Mouse (Mus musculus) layer of hippocampus, adult 11-12 months (tissue): Measurements from ENCODE around the gene Svop.

Experiments
- DNase-seq: peaks from one replicate; pipeline ENCODE4 v3.0.0; 2022; ENCODE audit warnings: low spot score

The Svop gene

DNA sequence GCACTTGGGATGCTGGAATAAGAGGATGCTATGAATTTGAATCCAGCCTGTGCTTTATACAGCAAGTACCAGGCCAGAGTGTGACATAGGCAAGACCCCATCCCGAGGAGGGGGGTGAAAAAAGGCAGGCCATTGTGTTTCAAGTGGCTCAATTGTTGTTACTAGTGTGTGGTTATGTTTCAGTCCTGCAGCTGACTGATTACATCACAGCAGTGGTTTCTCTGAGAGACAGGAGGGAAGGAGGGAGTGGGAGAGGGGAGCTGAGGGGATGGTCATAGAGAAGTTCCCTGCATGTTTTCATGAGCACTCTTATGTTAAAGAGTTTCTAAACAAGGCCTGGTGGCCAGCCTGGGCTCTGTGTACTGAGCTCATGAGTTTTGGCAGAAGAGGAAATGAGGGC is 11.4 kb upstream of the Svop start:
- DNase-seq = peak; percentile 62

DNA sequence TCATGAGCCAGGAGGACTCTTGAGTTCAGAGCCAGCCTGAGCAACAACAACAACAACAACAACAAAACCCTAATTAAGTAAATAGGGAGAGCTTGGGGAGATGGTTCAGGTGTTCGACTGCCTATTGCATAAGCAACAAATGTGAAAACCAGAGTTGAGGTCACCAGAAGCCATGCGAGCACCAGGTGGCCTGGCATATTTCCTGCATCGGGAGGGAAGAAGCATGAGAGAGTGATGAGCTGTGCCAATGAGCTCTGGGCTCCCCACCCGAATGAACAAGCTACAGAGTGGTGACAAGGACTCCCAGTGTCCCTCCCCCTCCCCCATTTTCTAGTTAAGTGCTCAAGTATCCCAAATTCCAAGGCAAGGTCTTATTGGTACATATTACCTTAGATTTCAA is 10.5 kb upstream of the Svop start:
- peak; percentile 34 for DNase-seq

DNA sequence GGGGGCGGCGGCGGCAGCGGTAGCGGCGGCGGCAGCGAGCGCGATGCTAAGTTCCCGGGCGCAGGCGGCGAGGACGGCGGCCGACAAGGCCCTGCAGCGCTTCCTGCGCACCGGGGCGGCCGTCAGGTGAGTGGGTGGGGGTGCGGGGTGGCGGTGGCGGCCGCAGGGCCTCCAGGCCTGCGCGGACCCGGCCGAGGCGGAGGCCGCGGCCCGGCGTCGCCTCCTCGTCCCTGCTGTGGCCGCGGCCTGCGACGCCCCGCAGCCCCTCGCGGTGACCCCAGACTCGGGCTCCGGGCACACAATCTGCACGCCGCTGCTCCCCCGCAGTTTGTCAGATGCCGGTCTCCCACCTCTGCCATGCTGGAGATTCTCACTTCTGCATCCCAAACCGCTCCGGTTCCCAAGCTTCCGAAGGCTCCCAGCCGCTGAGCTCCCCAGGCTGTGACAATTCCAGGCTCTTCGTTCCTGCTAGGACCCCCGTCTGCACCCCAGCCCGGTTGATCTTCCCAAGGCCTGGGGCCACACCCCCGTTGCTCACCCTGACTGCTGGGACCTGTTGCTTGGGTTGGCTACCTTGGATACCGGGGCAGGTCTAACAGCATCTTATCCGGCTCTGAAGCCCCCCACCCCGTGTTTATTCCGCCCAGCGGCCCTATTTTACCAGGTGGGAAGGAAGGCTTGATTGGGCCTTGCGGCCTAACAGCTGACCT is 9.2 kb upstream of the Svop start:
- DNase-seq = no peak

DNA sequence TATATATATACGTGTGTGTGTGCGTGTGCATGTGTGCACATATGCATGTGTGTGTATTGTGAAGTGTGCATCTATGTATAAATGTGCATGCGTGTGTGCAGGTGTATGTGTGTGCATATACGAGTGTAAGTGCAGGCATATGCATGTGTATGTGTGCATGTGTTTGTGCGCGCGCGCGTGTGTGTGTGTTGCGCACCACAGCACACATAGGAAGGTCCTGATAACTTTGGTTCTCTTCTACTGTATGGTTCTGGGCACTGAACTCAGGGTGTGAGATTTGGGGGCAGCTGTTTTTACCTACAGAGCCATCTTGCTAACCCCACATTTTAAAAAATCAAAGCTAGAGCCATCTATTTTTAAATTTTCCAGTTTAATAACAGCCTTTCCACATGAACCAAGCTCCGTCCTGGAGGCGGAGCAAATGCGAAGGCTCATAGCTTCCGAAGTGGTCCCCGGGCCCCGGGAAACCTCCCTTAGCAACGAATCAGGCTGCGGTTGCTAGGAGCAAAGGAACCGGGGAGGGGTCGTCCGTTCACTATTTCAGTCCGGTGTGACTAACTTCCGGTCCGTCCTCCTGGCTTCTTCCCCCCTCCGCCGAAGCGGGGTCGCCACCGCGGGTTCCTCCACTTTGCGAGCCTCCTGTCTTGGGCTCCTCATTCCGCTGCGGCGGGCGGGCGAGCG is 8.5 kb upstream of the Svop start:
- peak; percentile 92 for DNase-seq

DNA sequence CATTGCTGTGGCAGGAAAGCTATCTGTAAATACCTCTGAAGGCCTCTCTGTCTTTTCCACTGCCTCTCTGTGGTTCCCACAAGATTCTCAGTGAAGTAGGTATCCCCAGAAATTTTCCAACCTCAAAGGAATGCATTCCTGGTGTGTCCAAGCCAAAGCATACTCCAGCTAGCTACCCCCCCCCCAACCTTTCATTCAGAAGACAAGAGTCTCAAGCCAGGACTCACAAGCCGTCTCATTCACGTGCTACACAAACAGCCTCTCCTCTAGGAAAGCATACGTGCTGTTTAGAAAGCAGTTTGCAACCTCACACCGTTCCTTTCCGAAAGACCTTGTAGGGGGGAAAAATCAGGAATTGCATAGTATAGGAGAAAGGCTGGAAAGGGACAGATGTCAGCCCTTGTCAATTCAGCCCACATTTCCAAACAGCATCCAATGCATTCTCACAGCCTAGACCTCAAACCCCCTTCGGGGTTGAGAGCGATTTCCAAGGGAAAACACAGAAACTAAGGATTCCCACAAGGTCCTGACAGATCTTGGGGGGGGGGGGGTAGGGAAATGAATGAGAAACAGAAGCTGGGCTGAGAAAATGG is 853 bp downstream of the Svop start:
- DNase-seq = no peak

DNA sequence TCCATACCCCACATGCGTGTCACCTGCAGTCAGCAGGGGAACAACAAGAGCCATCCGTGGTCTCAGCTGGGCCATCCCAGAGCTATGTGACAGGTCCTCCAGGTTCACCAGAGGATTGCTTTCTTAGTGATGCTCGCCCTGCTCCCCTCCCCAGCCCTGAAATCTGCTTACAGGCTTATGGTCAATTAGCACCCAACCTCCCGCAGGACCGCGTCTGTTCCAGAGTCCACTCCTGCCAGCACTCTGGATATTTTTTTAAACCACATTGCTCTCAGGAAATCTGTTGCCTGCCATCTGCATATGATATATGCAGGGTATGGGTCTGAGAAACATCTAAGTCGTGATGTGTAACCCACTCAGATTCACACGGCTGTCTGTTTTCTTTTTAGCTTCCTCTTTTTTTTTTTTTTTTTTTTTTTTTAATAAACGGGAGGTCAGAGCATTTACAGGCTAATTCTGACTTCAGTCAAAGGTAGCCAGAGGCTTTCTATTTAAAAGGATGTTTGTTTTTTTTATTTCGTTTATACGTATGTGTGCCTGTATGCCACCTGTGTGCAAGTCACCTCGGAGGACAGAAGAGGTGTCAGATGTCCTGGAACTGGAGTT is 3.4 kb downstream of the Svop start:
- no peak for DNase-seq

DNA sequence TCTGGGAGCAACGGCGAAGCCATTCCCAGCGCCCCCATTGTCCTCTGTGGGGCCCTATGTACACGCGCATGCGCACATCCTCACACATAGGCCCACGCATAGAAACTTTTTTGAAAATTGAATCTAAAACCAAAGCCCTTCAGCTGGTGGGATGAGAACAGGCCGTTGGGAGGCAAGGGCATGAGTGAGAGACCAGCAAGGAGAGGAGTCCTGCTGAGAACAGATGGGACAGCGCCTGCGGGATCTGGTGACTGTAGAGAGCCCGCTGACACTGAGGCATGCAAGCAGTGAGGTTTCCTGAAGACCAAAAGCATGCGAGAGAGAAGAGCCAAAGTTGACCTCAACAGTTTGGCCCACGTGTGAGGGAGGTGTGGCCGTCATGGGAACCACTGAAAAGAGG is 5.9 kb downstream of the Svop start:
- DNase-seq = no peak

DNA sequence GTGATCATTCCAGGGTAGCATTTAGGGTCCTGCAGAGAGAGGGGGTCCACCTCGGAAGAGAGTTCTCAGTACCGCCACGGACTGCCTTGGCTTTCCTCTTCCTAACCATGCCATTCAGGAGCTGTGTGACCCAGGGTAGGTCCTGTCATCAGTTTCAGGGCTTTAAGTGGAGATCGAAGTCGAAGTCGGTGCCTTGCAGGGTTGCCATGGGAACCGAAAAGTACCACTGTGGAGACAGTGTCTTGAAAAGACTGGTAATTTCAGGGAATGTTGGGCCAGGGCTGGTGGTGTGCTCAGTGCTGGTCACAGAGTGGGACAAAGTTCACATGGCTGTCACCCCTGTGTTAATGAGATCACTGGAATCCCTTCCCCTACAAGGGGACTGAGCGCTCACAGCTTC is 14.4 kb downstream of the Svop start:
- no peak for DNase-seq

DNA sequence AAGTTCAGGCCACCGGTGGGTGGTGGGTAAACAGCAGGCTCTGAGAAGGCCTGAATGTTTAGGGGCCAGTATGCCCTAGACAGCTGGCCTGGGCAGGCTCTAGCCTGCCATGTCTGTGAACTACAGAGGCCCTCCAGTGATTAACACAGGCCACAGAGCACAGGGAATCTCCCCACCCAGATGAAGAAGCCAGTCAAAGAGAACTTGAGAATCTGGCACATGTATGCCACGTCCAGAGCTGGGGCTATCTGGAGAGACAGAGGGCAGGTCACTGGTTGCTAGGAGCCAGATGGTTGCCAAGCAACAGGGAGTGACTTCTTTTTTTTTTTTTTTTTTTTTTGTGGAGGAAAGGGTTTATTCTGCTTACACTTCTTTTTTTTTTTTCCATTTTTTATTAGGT is 19.1 kb downstream of the Svop start:
- DNase-seq = no peak

DNA sequence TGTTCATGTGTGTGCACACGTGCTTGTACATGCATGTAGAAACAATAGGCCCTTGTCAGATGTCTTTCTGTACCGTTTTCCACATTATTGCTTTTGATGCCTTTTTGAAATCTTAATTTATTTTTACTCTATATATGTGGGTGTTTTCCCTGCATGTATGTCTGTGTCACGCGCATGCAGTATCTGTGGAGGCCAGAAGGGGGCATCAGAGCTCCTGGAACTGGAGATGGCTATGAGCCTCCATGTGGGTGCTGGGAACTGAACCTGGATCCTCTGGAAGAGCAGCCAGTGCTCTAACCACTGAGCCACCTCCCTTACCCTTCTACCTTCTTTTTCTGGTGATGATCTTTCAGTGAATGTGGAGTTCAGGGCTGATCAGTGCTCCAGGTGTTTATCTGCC is 20.5 kb downstream of the Svop start:
- no peak for DNase-seq

DNA sequence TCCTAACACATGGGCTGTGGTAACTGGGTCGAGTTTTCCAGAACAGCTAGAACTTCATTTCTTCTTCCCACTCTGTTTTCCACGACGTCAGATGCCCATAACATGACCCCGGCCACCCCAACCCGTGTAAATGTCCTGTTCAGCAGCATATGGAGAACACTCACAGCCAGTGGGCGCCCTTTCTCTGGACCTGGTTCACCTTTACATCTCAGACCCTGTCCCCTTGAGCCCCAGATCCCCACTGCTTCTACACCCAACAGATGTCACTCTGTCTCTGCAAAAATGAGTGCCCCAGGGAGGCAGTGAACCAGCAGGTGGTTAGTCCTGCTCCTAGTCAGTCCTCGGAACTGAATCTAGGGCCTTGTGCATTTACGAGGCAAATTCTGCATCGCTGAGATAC is 23.4 kb downstream of the Svop start:
- no peak for DNase-seq

DNA sequence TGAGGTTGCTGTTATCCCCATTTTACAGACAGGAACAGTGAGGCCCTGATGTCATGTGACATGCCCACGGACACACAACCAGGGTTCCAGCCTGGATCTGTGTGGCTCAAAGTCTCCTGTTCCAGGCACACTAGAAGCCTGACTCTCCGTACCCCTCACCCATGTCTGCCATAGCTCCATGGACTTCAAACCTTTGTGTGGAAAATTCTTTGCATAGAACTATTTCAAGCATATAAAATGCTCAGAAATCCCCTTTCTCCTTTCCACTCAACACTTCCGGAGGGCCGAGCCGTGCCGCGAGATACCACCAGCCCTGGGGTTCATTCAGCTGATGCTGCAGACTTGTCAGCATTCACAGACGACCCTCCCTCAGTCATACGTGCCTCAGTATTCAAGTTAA is 23.8 kb downstream of the Svop start:
- no peak for DNase-seq

DNA sequence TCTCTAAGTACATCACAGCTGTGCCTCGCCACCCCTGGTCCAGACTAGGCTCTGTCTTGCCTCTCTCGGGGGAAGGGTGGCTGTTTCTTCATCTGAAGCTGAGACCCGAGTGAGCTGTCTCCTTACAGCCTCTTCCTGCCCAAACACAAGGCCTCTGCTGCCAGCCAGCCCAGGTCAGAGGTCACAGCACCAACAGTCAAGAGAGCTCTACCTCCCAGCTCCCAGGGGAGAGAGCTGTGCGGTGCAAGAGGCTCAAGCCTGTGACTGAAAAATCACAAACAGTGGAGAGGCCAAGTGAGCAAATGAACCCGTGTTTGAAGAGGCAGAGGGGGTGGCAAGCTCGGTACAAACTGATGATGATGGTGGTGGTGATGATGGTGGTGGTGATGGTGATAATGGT is 24.8 kb downstream of the Svop start:
- DNase-seq = no peak

DNA sequence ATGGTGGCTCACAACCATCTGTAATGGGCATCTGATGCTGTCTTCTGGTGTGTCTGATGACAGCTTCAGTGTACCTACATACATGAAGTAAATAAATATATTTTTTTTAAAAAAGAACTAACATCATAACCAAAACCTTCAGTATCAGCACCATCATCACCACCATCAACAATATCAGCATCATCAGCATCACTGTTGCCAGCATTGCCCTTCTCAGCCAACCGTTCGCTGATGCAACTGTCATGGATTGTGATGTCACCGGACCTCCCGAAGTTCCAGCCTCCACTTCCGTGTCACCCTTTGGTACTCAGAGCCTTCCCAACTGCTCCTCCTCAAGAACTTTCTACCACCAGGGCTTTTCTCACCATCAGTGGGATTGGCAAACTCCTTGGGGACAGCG is 26.2 kb downstream of the Svop start, which contains the start of gene Usp30:
TSS of gene Usp30 (plus strand) at position 301 of the 400 bp plus-strand sequence.
- no peak for DNase-seq

DNA sequence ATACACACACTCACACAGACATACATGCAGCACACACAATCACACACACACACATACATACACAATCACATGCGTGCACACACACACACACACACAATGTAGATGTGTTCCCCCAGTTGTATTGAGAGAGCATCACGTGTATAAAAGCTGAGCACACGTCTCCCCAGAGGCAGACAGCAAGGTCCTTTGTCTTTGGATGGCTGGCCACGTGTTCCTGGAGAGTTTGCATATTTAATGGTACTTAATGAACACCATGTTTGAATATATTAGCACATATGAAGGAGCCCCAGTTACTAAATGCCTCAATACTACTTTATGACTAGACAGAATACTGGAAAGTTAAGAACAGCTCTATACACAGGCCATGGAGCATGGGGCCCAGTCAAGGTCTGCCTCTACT is 27.4 kb downstream of the Svop start:
- no peak for DNase-seq

DNA sequence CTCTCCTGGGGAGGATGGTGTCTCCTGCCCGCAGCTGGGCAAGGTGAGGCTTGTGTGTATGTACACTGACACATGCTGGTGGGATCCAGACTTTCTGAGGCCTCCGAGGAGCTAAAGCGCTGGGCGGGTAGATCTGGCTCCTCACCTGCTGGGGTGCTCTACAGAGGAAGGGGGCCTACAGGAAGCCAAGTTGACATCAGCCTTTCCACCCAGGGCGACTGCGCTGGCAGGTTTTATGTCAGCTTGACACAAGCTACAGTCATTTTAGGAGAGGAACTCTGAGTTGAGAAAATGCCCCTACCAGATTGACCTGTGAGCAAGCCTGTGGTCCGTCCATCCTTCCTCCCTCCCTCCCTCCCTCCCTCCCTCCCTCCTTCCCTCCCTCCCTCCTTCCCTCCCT is 29.7 kb downstream of the Svop start:
- no peak for DNase-seq

DNA sequence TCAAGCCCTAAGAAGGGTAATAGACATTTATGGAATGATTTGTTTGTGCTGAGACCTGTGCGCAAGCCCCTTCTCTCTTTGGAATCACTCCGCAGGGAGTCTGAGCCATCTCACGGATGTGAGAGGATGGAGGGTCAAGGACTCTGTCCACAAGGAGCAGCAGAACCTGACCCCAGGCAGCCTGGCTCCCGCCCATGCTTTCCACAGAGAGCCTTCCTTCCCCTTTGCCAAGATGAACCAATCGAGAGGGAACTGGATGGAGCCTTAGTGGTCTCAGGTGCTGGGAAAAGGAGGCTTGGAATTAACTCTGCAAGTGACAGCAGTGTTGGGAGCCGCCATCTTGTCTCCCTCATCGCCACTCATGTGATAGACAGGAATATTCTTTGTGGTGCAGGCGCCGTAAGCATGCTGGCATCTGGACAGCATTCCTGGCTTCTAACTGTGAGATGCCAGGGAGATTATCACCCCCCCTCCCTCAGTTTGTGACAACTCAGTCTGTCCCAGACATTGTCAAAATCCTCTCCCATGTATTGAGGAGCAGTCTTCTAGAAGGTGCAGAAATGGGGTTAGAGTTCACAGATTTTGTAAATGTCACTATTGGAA is 34.1 kb downstream of the Svop start:
- DNase-seq = no peak

DNA sequence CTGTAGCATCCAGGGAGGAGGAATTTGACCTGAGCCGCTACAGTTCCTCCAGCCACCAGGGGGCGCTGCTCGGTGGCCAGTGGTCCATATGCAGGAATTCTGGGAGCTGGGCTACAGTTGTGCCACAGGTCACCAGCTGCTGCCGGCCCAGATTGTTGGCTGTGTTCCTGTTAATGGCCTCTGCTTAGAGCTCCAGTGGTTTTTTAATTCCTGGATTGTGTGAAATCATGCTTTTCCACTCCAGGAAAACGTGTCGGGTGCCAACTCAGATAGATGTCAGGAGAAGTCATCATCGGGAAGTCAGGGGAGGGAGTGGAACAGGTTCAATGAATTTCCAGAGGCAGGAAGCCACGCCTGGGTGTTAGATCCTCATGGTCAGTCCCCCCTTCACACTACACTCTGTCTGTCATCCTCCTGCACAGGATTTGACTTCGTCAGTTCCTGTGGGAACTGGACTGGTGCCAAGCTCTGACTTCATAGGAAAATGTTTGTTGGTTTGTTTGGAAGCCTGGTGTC is 39.1 kb downstream of the Svop start:
- peak; percentile 60 for DNase-seq

DNA sequence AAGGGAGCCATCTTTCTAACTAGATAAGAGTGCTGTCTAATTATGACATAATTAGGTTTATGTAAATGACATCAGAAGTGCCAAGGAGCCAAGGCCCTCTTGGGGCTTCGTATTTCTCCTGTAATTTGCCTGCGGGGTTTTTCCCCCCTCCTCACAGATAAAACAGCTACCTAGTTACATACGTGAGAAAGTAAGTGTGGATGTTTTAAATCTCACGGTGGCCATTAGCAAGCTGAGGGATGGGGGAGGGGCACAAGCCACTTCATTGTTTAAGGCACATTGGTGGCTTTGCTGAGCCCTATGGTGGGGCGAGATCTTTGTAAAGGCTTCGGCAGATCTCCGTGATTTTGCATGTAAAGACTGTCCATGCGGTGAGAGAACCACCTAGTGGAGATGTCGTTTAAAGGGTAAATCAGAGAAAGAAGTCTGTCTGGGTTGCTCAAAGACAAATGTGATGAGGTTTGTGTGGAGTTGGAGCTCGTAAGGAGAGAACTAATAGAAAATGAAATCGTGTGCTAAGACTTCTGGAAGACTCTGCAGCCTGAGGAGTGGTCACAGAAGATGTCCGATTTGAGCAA is 42.5 kb downstream of the Svop start:
- DNase-seq = no peak

DNA sequence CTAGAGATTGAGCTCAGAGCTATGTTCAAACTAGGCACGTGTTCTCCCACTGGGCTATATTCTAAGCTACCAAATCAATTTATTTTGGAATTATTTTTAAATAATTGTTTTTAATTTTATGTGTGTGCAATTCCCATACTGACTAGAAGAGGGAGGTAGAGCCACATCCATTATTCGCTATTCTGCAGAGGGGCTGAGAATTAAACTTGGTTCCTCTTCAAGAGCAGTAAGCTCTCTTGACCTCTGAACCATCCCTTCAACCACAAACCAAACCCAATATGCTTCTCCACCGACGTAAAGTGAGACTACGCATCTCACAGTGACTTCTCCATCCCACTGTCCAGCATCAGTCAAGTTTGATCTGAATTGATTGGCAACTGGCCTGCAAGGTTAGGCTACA is 44.2 kb downstream of the Svop start:
- no peak for DNase-seq

DNA sequence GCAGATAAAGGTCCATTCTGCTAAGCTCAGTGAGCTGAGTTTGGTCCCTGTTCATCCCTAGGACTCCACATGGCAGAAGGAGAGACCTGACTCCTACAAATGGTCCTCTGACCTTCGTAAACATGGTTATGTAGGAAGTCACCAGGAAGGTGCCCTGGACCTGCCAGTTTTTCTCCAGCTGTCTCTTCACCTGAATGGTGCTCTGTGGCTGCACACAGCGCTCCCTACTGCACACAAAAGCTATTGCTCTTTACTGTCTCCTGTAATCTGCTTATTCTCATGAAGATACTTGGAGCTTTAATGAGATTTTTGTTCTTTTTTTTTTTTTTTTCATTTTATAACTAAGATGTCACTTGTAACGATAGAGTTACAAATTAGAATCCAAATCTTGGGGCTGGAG is 44.8 kb downstream of the Svop start:
- no peak for DNase-seq

DNA sequence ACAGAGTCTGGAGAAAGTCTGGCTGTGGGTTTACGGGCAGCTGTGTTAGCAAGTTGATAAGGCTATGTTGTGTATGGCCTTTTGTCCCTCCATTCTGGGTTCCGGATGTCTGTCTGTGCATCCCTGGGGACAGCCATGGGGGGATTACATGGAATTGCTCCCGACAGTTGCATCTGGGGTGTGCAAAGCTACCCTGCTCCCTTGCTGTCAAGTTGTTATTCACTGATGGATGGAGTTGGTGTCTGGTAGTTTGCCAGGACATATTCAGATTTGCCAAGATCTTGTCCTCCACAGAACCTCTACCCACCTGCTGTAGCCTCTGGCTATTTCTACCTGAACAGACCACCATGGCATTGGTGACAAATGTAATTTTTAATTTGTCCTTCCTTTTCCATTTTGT is 45.2 kb downstream of the Svop start:
- DNase-seq = no peak
